Mouse (Mus musculus) forelimb bud, embryonic 11.5 days (tissue): ENCODE data around the gene Mapk1ip1.
A peak's percentile ranks its signal among the peaks of the same experiment; 100 is the strongest.

Experiments used
- DNase-seq: peaks from one replicate; pipeline ENCODE4 v3.0.0-alpha.2; 2012; ENCODE audit warnings: low read depth, low spot score

The Mapk1ip1 gene

GRCm38 (mm10) chr7:138840594-138841021 is 5.5 kb downstream of the Mapk1ip1 start:
- peak; percentile 91 for DNase-seq

- DNase-seq: no peak
Observed at GRCm38 (mm10) chr7:138835028-138835427, 11.0 kb downstream of the Mapk1ip1 start.

- DNase-seq: peak; percentile 75
Observed at GRCm38 (mm10) chr7:138827812-138828211, 18.3 kb downstream of the Mapk1ip1 start.

- no peak for DNase-seq
Observed at GRCm38 (mm10) chr7:138824995-138825756, 20.9 kb downstream of the Mapk1ip1 start.

GRCm38 (mm10) chr7:138824423-138824822 is 21.6 kb downstream of the Mapk1ip1 start:
- no peak for DNase-seq

- no peak for DNase-seq
Observed at GRCm38 (mm10) chr7:138818314-138818713, 27.8 kb downstream of the Mapk1ip1 start.

- DNase-seq: no peak
Observed at GRCm38 (mm10) chr7:138813213-138813875, 32.7 kb downstream of the Mapk1ip1 start.

GRCm38 (mm10) chr7:138807146-138807545 is 38.9 kb downstream of the Mapk1ip1 start:
- no peak for DNase-seq

- DNase-seq: no peak
Observed at GRCm38 (mm10) chr7:138803386-138803785, 42.7 kb downstream of the Mapk1ip1 start.

GRCm38 (mm10) chr7:138788109-138788508 is 58.0 kb downstream of the Mapk1ip1 start:
- DNase-seq: no peak
